Mouse (Mus musculus): Measurements from ENCODE around the gene Ier2. TPM values are rescaled to one million over a fixed set of nuclear protein-coding genes. Genes with fewer than 3 reads are reported as not detected.

The Ier2 gene
- polyA plus RNA-seq (2015; fragmentation: Nextera tagmentation; extraction: Ambion mirVana), result 73.4 and 80.3 TPM in 2 replicates

- peak within 1 kb of the TSS; percentile 74 for H3K4me3 ChIP-seq (replicated peaks)
- peak; percentile 69 for ATAC-seq (replicated peaks; ENCODE audit: low FRiP score)
- peak within 1 kb of the TSS; percentile 97 for H3K27ac ChIP-seq
- H3K27me3 ChIP-seq, result no peaks in the 10 kb centered on the region
- no peaks in the 10 kb centered on the region for H3K36me3 ChIP-seq
- under 1% methylated on average over 27 of the region's 27 CpGs for WGBS
- peak within 1 kb of the TSS; percentile 75 for H3K4me2 ChIP-seq
- H3K9ac ChIP-seq, result peak within 1 kb of the TSS; percentile 88
- no peaks in the 10 kb centered on the region for H3K9me3 ChIP-seq (replicated peaks)
- H3K4me1 ChIP-seq, result peaks cover 55% of the 10 kb centered on the region
Measured at GRCm38 (mm10) chr8:84662581-84663065, at the start of gene Ier2. Ier2 (minus strand) TSS chr8:84662852.

- 0 out of 2 replicates have a peak overlapping the region, but pooled peaks have one; percentile 5 for H3K9ac ChIP-seq
- H3K4me1 ChIP-seq, result peaks cover 75% of the 10 kb centered on the region
- WGBS, result 17% methylated on average over 11 of the region's 11 CpGs
- H3K36me3 ChIP-seq, result peaks cover 4% of the 10 kb centered on the region; the same call in 1 of the 2 replicates
- H3K27ac ChIP-seq, result peak overlapping the region; percentile 90
- H3K9me3 ChIP-seq (replicated peaks), result no peaks in the 10 kb centered on the region
- H3K4me2 ChIP-seq, result peak overlapping the region; percentile 38
- H3K4me3 ChIP-seq (replicated peaks), result no peak overlapping the region
- ATAC-seq (replicated peaks; ENCODE audit: low FRiP score), result peak; percentile 72
- H3K27me3 ChIP-seq, result peaks cover 72% of the 10 kb centered on the region
Measured at GRCm38 (mm10) chr8:84711933-84712758, 49.5 kb upstream of the Ier2 start.

GRCm38 (mm10) chr8:84711312-84711711 lies 48.7 kb upstream of the Ier2 start:
- H3K27ac ChIP-seq, result peak overlapping the region; percentile 90
- H3K36me3 ChIP-seq, result no peaks in the 10 kb centered on the region
- no peaks in the 10 kb centered on the region for H3K9me3 ChIP-seq (replicated peaks)
- peaks cover 83% of the 10 kb centered on the region for H3K4me1 ChIP-seq
- no peak overlapping the region for H3K4me2 ChIP-seq
- ATAC-seq (replicated peaks; ENCODE audit: low FRiP score), result no peak
- no peak overlapping the region for H3K4me3 ChIP-seq (replicated peaks)
- peaks cover 73% of the 10 kb centered on the region for H3K27me3 ChIP-seq
- 0 out of 2 replicates have a peak overlapping the region, but pooled peaks have one; percentile 5 for H3K9ac ChIP-seq
- WGBS, result 49% methylated on average over 3 of the region's 3 CpGs

GRCm38 (mm10) chr8:84709931-84710330 lies 47.3 kb upstream of the Ier2 start:
- H3K27me3 ChIP-seq, result peaks cover 76% of the 10 kb centered on the region
- no peak for ATAC-seq (replicated peaks; ENCODE audit: low FRiP score)
- no peak overlapping the region for H3K4me2 ChIP-seq
- 82% methylated on average over 1 of the region's 1 CpGs for WGBS
- H3K9ac ChIP-seq, result no peak overlapping the region
- no peak overlapping the region for H3K27ac ChIP-seq
- H3K9me3 ChIP-seq (replicated peaks), result no peaks in the 10 kb centered on the region
- no peaks in the 10 kb centered on the region for H3K36me3 ChIP-seq
- peaks cover 85% of the 10 kb centered on the region for H3K4me1 ChIP-seq
- H3K4me3 ChIP-seq (replicated peaks), result no peak overlapping the region

GRCm38 (mm10) chr8:84708774-84709475 lies 46.3 kb upstream of the Ier2 start:
- Histone ChIP-seq H3K4me3 (replicated peaks) (no peak overlapping the region), H3K9ac (no peak overlapping the region), H3K27ac (no peak overlapping the region), H3K27me3 (peaks cover 76% of the 10 kb centered on the region), H3K4me1 (peaks cover 85% of the 10 kb centered on the region), H3K4me2 (no peak overlapping the region), H3K9me3 (replicated peaks) (no peaks in the 10 kb centered on the region), H3K36me3 (no peaks in the 10 kb centered on the region)
- 12% methylated on average over 12 of the region's 12 CpGs for WGBS
- ATAC-seq (replicated peaks; ENCODE audit: low FRiP score), result peak; percentile 41

- Histone ChIP-seq H3K4me2 (peak overlapping the region; percentile 52), H3K4me3 (replicated peaks) (peak overlapping the region; percentile 32), H3K9me3 (replicated peaks) (no peaks in the 10 kb centered on the region), H3K9ac (0 out of 2 replicates have a peak overlapping the region, but pooled peaks have one; percentile 14), H3K36me3 (no peaks in the 10 kb centered on the region), H3K27ac (peak overlapping the region; percentile 60), H3K27me3 (peaks cover 76% of the 10 kb centered on the region), H3K4me1 (peaks cover 82% of the 10 kb centered on the region)
- ATAC-seq (replicated peaks; ENCODE audit: low FRiP score), result no peak
- WGBS, result 14% methylated on average over 15 of the region's 15 CpGs
Measured at GRCm38 (mm10) chr8:84708071-84708541, 45.5 kb upstream of the Ier2 start.

GRCm38 (mm10) chr8:84707267-84707883 lies 44.7 kb upstream of the Ier2 start:
- H3K4me2 ChIP-seq, result peak overlapping the region; percentile 52
- H3K27ac ChIP-seq, result peak overlapping the region; percentile 60
- H3K27me3 ChIP-seq, result peaks cover 80% of the 10 kb centered on the region
- peaks cover 75% of the 10 kb centered on the region for H3K4me1 ChIP-seq
- no peak for ATAC-seq (replicated peaks; ENCODE audit: low FRiP score)
- H3K9me3 ChIP-seq (replicated peaks), result no peaks in the 10 kb centered on the region
- H3K4me3 ChIP-seq (replicated peaks), result peak overlapping the region; percentile 32
- peak overlapping the region; percentile 26; the same call in 1 of the 2 replicates for H3K9ac ChIP-seq
- no peaks in the 10 kb centered on the region for H3K36me3 ChIP-seq
- WGBS, result 11% methylated on average over 22 of the region's 22 CpGs

- no peaks in the 10 kb centered on the region for H3K36me3 ChIP-seq
- peak overlapping the region; percentile 26; the same call in 1 of the 2 replicates for H3K9ac ChIP-seq
- ATAC-seq (replicated peaks; ENCODE audit: low FRiP score), result no peak
- peaks cover 87% of the 10 kb centered on the region for H3K27me3 ChIP-seq
- 5% methylated on average over 45 of the region's 45 CpGs for WGBS
- no peaks in the 10 kb centered on the region for H3K9me3 ChIP-seq (replicated peaks)
- peaks cover 72% of the 10 kb centered on the region for H3K4me1 ChIP-seq
- H3K4me2 ChIP-seq, result peak overlapping the region; percentile 52
- peak overlapping the region; percentile 60 for H3K27ac ChIP-seq
- H3K4me3 ChIP-seq (replicated peaks), result peak overlapping the region; percentile 32
Measured at GRCm38 (mm10) chr8:84706610-84707266, 44.1 kb upstream of the Ier2 start.

GRCm38 (mm10) chr8:84705960-84706359 lies 43.3 kb upstream of the Ier2 start:
- peaks cover 90% of the 10 kb centered on the region for H3K27me3 ChIP-seq
- no peaks in the 10 kb centered on the region for H3K36me3 ChIP-seq
- H3K9me3 ChIP-seq (replicated peaks), result no peaks in the 10 kb centered on the region
- no peak for ATAC-seq (replicated peaks; ENCODE audit: low FRiP score)
- no peak overlapping the region for H3K9ac ChIP-seq
- peaks cover 72% of the 10 kb centered on the region for H3K4me1 ChIP-seq
- peak overlapping the region; percentile 60 for H3K4me2 ChIP-seq
- H3K27ac ChIP-seq, result no peak overlapping the region
- peak overlapping the region; percentile 36 for H3K4me3 ChIP-seq (replicated peaks)
- 8% methylated on average over 12 of the region's 12 CpGs for WGBS

- peak overlapping the region; percentile 45; the same call in 1 of the 2 replicates for H3K27ac ChIP-seq
- WGBS, result 3% methylated on average over 59 of the region's 61 CpGs
Measured at GRCm38 (mm10) chr8:84704867-84705831, 42.5 kb upstream of the Ier2 start.

More at GRCm38 (mm10) chr8:84704867-84705831, 42.5 kb upstream of the Ier2 start:
- Histone ChIP-seq H3K36me3 (no peaks in the 10 kb centered on the region), H3K9me3 (replicated peaks) (no peaks in the 10 kb centered on the region), H3K4me3 (replicated peaks) (peak overlapping the region; percentile 36), H3K4me2 (peak overlapping the region; percentile 60), H3K9ac (0 out of 2 replicates have a peak overlapping the region, but pooled peaks have one; percentile 29), H3K27me3 (peaks cover 84% of the 10 kb centered on the region), H3K4me1 (peaks cover 73% of the 10 kb centered on the region)
- ATAC-seq (replicated peaks; ENCODE audit: low FRiP score), result no peak

Data from kidney, embryonic 15.5 days (tissue).